10 mouse cellular contexts compared by ENCODE assay signal in genomic region chr17:12038499-12038898, GRCm38 (mm10).
A peak's percentile ranks its signal among the peaks of the same experiment; 100 is the strongest.
DNase-seq lines count a peak whose midpoint lies in the region; ATAC-seq and TF ChIP-seq lines count a peak whose summit lies in the region.
"Had no signal": no experiment of that assay in that cellular context is flagged by ENCODE, and none has a peak within 500 bp of the region (broad histone marks: within the 10 kb centered on the region; RNA-seq: fewer than 3 reads in every experiment).

No protein-coding gene starts in this region.

- intact Hi-C loops in heart, postnatal 25 days (cut with DNase I): loop anchor here (2.0 kb wide), 1 partner anchor 332 kb away; no protein-coding TSS in a partner anchor
- intact Hi-C loops in gastrocnemius, postnatal 36 days (cut with DNase I): loop anchor here (5.0 kb wide), 1 partner anchor 334 kb away; no protein-coding TSS in a partner anchor

- H3K4me1 ChIP-seq in heart, embryonic 12.5 days (replicated peaks): peaks cover 4% of the 10 kb centered on the region; the same call in 1 of the 2 replicates
- H3K4me1 ChIP-seq in G1E (ENCODE audit: insufficient read depth, low read depth, low read length): peaks cover 78% of the 10 kb centered on the region
- peaks cover 47 to 49% of the 10 kb centered on the region in 2 experiments for H3K4me1 ChIP-seq in liver, embryonic 14.5 days (replicated peaks; ENCODE audit: control insufficient read depth in 2 of 2, insufficient read depth in 2 of 2, low read length in 1 of 2)
- H3K4me1 ChIP-seq: neural tube, embryonic 13.5 days had no signal

- no peak for DNase-seq in heart, postnatal 25 days (ENCODE audit: low spot score)
- peak; percentile 45 for DNase-seq in G1E (ENCODE audit: low spot score)
- peak; percentile 81 for DNase-seq in c-Kit-positive CD71-positive TER-119-positive erythroid progenitor cells, embryonic 14.5 days (ENCODE audit: low spot score)
- DNase-seq in liver, embryonic 14.5 days (ENCODE audit: low read depth in 3 of 3, low spot score in 3 of 3): peak; percentile 68 to 72 (median 70)
- DNase-seq in gastrocnemius, postnatal 36 days: no peak
- DNase-seq in adrenal gland, postnatal 36 days: no peak
- no peak for DNase-seq in urinary bladder, adult 2 months (ENCODE audit: low spot score)

- ATAC-seq in heart, embryonic 12.5 days (ENCODE audit: insufficient number of reproducible peaks, low FRiP score): no peak
- ATAC-seq in G1E (ENCODE audit: extremely low read depth, insufficient number of reproducible peaks, low FRiP score, poor library complexity, severe bottlenecking): no peak; the same call in 1 of the 2 replicates
- peak; percentile 44 for ATAC-seq in liver, embryonic 14.5 days (ENCODE audit: insufficient read depth)

- peak overlapping the region; percentile 44; the same call in 1 of the 2 replicates for H3K27ac ChIP-seq in heart, embryonic 12.5 days (ENCODE audit: poor library complexity, severe bottlenecking)
- H3K27ac ChIP-seq in liver, embryonic 14.5 days: peak overlapping the region; percentile 97
- H3K27ac ChIP-seq: midbrain, embryonic 15.5 days; neural tube, embryonic 13.5 days had no signal

- no peaks in the 10 kb centered on the region for H3K36me3 ChIP-seq in heart, embryonic 12.5 days
- H3K36me3 ChIP-seq in G1E (replicated peaks): no peaks in the 10 kb centered on the region
- no peaks in the 10 kb centered on the region for H3K36me3 ChIP-seq in liver, embryonic 14.5 days (replicated peaks; ENCODE audit: control insufficient read depth, insufficient read depth, low read depth)
- H3K36me3 ChIP-seq: midbrain, embryonic 15.5 days; neural tube, embryonic 13.5 days had no signal

- H3K9me3 ChIP-seq in heart, embryonic 12.5 days (replicated peaks): no peaks in the 10 kb centered on the region
- no peaks in the 10 kb centered on the region for H3K9me3 ChIP-seq in G1E (replicated peaks)
- no peaks in the 10 kb centered on the region for H3K9me3 ChIP-seq in liver, embryonic 14.5 days (ENCODE audit: control insufficient read depth, low read length)
- H3K9me3 ChIP-seq: midbrain, embryonic 15.5 days; neural tube, embryonic 13.5 days had no signal

- H3K4me2 ChIP-seq in heart, embryonic 12.5 days: no peak overlapping the region
- H3K4me2 ChIP-seq in liver, embryonic 14.5 days (ENCODE audit: low read depth): peak overlapping the region; percentile 82
- H3K4me2 ChIP-seq: midbrain, embryonic 15.5 days; neural tube, embryonic 13.5 days had no signal

- H3K9ac ChIP-seq in heart, embryonic 12.5 days: no peak overlapping the region
- peak overlapping the region; percentile 60 for H3K9ac ChIP-seq in liver, embryonic 14.5 days (replicated peaks)
- H3K9ac ChIP-seq: midbrain, embryonic 15.5 days; neural tube, embryonic 13.5 days had no signal

- no peak overlapping the region for H3K4me3 ChIP-seq in heart, embryonic 12.5 days
- H3K4me3 ChIP-seq in G1E (ENCODE audit: low read depth, low read length): peak overlapping the region; percentile 62
- peak overlapping the region; percentile 30 to 44 for H3K4me3 ChIP-seq in liver, embryonic 14.5 days (ENCODE audit: insufficient read depth in 1 of 2, low read depth in 2 of 2, low read length in 2 of 2)
- H3K4me3 ChIP-seq: midbrain, embryonic 15.5 days; neural tube, embryonic 13.5 days had no signal

- peaks cover 18% of the 10 kb centered on the region for H3K27me3 ChIP-seq in heart, embryonic 12.5 days (replicated peaks)
- H3K27me3 ChIP-seq in G1E (ENCODE audit: insufficient read depth, low read length): peaks cover 2% of the 10 kb centered on the region; the same call in 1 of the 2 replicates
- H3K27me3 ChIP-seq in liver, embryonic 14.5 days (ENCODE audit: control insufficient read depth, insufficient read depth, low read length): no peaks in the 10 kb centered on the region
- H3K27me3 ChIP-seq: midbrain, embryonic 15.5 days; neural tube, embryonic 13.5 days had no signal

- peak; percentile 69 for TF ChIP-seq EP300 in liver, embryonic 14.5 days (IDR thresholded peaks at IDR 0.05; ENCODE audit: low read depth)

- WGBS in heart, embryonic 12.5 days: 46% methylated on average over 6 of the region's 6 CpGs
- WGBS in liver, embryonic 14.5 days (ENCODE audit: insufficient replicate concordance): 11% methylated on average over 6 of the region's 6 CpGs

- TF ChIP-seq CTCF in G1E (IDR thresholded peaks at IDR 0.05; ENCODE audit: low read depth, low read length): no peak
- TF ChIP-seq CTCF in liver, embryonic 14.5 days (IDR thresholded peaks at IDR 0.05; ENCODE audit: low read depth): no peak

Comparison
In these comparisons a context has a peak if more than half of its experiments do, and no peak if none do; other contexts are left out.
1. DNase-seq: peak in G1E (single experiment), c-Kit-positive CD71-positive TER-119-positive erythroid progenitor cells, embryonic 14.5 days (single experiment) and liver, embryonic 14.5 days (3 of 3); none in heart, postnatal 25 days (single experiment), gastrocnemius, postnatal 36 days (0 of 2), adrenal gland, postnatal 36 days (0 of 2) and urinary bladder, adult 2 months (single experiment).